Mouse (Mus musculus) natural killer cell, adult 2 months (primary cell): ENCODE results near the gene Cntrob.
A peak's percentile ranks its signal among the peaks of the same experiment; 100 is the strongest.

ENCODE experiments used
- DNase-seq, 2 experiments: peaks; one replicate each; pipeline ENCODE4 v3.0.0; 2022; ENCODE audit warnings: low spot score in 2 of 2

Cntrob gene

DNA sequence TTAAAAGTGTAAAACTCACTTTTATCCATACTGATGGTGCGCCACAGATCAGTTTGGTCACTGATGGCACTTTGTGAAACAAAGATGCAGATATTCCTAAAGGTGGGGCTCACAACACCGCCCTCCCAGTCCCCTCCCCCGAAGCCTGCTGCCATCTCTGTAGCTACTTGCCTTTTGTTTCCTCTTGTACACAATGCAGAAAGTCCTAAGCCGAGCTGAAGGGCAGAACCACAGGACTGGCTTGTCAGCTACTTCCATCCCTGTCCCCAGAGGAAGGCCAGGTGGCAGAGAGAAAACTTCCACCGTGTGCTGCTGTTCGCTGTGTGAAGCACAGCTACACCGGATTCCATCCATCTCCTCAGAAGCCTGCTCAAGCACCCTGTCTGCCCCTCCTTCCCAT is 25.3 kb downstream of the Cntrob start:
- no peak for DNase-seq

DNA sequence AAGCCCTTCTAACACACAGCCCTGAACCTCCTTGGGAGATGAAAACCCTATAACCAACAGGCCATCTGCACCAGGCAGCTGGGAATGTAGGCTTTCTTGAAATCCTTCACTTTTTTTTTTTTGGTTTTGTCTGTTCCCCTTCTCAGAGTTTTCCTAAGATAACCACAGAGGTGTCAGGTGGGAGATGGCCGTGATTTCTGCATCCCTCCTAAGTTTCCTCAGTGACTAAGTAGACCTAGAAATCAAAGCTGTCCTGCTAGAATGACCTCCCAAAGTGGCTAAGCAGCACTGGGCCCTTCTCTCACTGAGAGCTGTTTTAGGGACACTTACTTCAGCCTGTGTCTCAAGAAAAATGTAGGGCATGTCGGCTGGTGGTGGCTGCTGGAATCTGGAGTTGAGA is 25.8 kb downstream of the Cntrob start:
- no peak for DNase-seq

GRCm38 (mm10) chr11:69295286-69295685 is 28.3 kb downstream of the Cntrob start:
- DNase-seq = no peak

GRCm38 (mm10) chr11:69291111-69291510 is 32.5 kb downstream of the Cntrob start:
- no peak for DNase-seq

DNA sequence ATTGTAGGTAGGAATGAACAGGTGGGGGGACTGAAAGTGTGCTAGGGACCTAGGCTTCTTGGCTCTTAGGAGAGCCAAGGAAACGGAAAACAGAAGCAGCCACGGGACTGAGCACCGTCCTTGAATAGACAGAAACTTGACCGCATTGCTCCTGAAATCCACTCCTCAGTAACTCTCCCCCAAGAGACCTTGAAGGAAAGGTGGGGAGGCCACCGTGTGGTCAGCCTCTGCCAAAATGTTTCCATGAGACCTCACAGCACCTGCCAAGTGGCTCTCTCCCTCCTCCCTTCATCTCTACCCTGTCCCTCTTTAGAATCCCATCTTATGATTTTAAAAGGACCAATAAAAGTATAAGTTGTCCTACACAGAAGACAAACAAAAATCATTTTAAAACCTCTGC is 46.3 kb downstream of the Cntrob start:
- DNase-seq = no peak

- no peak for DNase-seq
These were observed 47.5 kb downstream of the Cntrob start for GRCm38 (mm10) chr11:69276081-69276480.

DNA sequence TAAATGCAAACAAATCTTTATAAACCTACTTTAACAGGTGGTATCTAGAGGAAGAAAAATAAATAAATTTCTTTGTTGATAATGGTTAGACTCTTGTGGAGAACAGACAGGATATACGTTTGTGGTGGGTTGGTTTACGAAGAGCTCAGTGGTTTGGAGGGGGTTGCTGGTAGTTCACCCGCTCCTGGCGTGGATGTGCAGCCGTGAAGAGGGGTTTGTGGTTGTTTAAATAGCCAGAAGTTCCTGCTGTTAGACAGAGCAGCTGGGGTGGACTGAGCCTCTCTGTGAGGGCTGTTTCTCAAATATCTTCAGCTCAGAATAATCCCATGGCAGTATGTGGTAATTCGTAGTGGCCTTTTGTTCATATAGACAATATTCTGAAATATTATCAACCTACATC is 47.9 kb downstream of the Cntrob start:
- no peak for DNase-seq

- peak; percentile 78 to 84 for DNase-seq
These were observed 51.3 kb downstream of the Cntrob start for GRCm38 (mm10) chr11:69272122-69272740.

DNA sequence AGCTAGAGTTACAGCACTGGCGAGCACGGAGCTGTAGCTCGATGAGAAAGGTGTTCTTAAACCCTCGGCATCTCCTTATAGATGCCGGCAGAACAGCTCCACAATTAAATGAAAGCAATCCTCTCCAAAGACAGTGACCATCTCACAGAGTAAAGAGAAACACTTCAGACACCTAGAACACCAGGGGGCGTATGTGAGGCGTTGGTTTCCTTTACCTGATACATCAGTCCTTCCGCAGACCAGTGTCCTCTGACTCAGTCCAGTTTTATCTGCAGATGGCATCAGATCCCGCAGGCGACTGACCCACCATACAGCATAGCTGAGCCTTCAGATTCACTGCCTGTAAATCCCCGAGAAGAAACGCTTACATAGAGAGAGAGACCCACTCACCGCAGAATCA is 54.0 kb downstream of the Cntrob start:
- peak; percentile 66 to 79 for DNase-seq

- no peak for DNase-seq
These were observed 55.5 kb downstream of the Cntrob start for GRCm38 (mm10) chr11:69268100-69268499.

DNA sequence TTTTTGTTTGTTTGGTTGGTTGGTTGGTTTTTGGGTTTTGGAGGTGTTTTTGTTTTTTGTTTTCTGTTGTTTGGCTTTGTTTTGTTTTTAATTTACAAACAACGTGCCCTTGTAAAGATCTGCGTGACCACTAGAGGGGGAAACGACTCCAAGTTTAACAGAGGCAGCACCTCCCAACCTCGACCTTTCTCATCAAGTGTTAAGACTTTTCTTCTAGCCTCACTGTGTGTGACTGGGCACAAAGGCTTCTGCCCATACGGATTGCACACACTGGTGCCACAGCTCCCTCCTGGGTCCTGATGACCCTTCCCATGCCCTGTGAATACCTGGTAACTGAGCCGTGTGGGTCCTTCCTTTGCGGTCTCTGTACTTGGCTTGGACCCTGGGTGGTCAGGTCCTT is 56.2 kb downstream of the Cntrob start:
- DNase-seq = no peak

- peak in 1 of 2 experiments; percentile 61 for DNase-seq
These were observed 57.3 kb downstream of the Cntrob start for GRCm38 (mm10) chr11:69266253-69266652.

GRCm38 (mm10) chr11:69265410-69265809 is 58.2 kb downstream of the Cntrob start:
- no peak for DNase-seq

DNA sequence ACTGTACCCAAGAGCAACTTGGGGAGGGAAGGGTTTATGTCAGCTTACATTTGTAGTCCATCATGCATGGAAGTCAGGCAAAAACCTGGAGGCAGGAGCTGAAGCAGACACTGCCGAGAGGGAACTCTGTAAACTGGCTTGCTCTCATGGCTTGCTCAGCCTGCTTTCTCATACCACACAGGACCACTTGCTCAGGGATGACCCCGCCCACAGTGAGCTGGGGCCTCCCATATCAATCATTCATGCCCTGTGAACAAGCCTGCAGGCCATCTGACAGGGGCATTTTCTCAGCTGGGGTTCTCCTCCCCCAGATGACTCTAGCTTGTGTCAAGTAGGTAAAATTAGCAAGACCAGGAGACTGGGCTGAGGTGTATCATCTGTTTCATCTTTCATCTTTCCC is 59.3 kb downstream of the Cntrob start:
- no peak for DNase-seq

- DNase-seq = no peak
These were observed 63.5 kb downstream of the Cntrob start for GRCm38 (mm10) chr11:69260111-69260510.

GRCm38 (mm10) chr11:69258287-69258686 is 65.3 kb downstream of the Cntrob start:
- DNase-seq = peak; percentile 41 to 58

GRCm38 (mm10) chr11:69257807-69258206 is 65.8 kb downstream of the Cntrob start:
- peak; percentile 23 to 47 for DNase-seq

DNA sequence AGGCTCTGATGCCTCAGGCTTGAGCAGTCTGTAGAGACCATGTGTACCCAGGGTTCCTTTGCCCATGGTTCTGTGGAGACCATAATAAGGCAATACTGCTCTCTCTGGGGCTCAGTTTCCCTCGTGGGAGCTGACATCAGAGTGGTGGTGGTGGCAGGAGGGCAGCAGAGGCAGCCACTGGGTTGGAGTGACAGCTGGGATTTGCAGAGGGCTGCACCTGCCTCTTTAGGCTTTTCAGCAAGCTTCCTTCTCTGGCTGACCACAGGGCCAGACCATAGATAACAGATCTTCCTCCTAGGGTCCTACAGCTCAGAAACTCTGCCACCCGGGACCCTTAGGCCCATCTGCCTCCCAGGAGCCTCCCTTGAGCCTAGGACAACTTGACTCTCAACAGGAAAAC is 66.5 kb downstream of the Cntrob start:
- DNase-seq = no peak

DNA sequence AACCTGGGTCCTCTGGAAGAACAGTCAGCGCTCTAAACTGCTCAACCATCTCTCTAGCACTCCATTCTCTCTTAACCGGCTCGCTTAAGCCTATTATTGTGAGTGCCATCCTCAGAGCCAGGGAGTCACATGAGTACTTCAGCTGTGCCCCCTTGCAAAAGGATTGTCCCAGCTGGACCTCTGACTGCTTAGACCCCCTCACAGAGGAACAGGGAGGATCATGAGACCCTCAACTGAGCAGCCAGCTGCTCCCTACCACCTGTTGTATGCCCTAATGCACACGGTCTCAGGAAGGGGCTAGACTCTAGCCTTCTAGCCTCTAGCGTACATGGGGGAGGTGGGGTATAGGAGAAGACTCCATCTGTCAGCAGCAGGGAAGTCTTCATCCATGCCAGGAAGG is 68.8 kb downstream of the Cntrob start:
- DNase-seq = no peak

DNA sequence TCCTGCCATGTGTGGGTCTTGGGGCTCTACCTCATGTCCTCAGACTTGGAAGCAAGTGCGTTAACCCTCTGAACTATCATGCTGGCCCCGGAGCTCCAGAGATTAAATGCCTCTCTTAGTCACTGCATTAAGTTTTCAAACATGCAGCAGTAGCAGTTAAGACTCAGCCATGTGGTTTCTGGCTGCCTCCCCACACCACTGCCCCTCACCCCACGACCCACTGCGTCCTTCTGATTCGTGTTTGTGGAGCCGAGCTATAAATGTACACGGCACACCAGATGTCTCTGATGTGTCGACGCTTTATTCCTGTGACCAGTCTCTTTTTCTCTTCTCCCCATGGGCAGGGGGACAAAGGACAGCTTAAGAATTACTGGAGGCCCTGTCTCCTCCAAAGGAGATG is 70.4 kb downstream of the Cntrob start:
- DNase-seq = no peak

DNA sequence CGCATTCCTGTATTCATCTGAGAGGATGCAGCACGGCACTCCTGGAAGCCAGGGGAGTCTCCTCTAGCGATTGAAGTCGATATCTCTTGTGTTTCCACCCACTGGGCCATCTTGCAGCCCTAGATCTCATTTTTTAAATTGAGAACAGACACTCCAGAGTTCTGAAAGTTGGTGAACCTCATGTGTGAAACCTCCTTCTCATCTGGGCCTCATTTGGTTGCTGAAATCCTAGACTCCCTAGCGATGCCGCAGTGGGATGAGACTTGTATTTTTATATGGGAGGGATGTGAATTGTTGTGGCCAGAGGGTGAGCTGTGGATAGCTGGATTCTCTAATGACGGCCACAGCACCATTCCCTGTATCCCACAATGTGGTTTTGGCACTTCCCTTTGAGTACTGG is 71.6 kb downstream of the Cntrob start:
- DNase-seq = no peak

DNA sequence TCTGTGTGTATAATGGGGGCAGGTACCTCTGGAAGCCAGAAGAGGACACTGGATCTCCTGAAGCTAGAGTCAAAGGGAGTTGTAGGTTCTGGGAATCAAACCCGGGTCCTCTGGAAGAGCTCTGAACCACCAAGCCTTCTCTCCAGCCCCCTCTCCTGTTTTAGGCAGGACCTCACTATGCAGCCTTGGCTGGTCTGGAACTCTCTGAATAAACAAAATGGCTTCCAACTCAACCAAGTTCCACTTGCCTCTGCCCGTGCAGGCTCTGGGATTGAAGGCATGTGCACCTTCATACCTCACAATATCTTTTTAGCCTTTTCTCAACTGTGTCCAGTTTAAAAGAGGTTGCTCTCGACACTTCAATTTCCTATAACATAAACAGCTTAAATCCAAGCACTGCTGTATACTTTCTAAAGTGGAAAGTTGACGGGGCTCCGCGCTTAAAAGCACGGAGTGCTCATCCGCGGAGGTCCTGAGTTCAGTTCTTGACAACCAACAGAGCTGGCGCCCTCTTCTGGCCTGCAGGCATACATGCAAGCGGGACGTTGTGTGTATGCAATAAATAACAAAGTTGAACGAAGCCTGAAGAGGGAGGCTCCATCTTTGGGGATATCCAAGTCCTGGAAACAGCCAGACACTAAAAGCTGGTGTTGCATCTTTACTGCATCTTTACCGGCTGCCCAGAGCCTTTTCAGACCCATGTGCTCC is 72.3 kb downstream of the Cntrob start:
- DNase-seq = no peak

GRCm38 (mm10) chr11:69250106-69250505 is 73.5 kb downstream of the Cntrob start:
- DNase-seq = no peak
